Comparison of ENCODE assay signal across 23 mouse cellular contexts in genomic region chr16:22596394-22596793, GRCm38 (mm10).
DNase-seq lines count a peak whose midpoint lies in the region; ATAC-seq and TF ChIP-seq lines count a peak whose summit lies in the region.
"Had no signal": no experiment of that assay in that cellular context is flagged by ENCODE, and none has a peak within 500 bp of the region (broad histone marks: within the 10 kb centered on the region; RNA-seq: fewer than 3 reads in every experiment).

No protein-coding gene starts in this region.

- DNase-seq in cerebellum, adult 11-12 months = peak; percentile 32
- no peak for DNase-seq in cerebellum, postnatal 4 days (ENCODE audit: low spot score in 2 of 2)
- peak; percentile 17 for DNase-seq in heart, adult 11 months
- no peak for DNase-seq in heart, embryonic 10.5 days (ENCODE audit: low spot score)
- DNase-seq in ES-E14 (ENCODE audit: low read depth, low spot score) = no peak
- peak; percentile 41 for DNase-seq in brain, embryonic 14.5 days (ENCODE audit: low read depth)
- DNase-seq: adrenal gland, adult 2 months; adrenal gland, postnatal 14 days; B cell, adult 2 months; cerebellum, adult 11 months; cerebellum, adult 9-10 months; cerebellum, postnatal 36 days; gastrocnemius, postnatal 25 days; heart, adult 2 months; kidney, adult 11 months had no signal

- TF ChIP-seq CTCF in brain, embryonic 14.5 days (IDR thresholded peaks at IDR 0.05; ENCODE audit: borderline replicate concordance, extremely low read depth, insufficient read depth, insufficient read length) = no peak

- no peaks in the 10 kb centered on the region for H3K9me3 ChIP-seq in heart, embryonic 10.5 days
- no peaks in the 10 kb centered on the region for H3K9me3 ChIP-seq in ES-E14 (ENCODE audit: control insufficient read depth, insufficient read depth, low read depth, low read length)
- no peaks in the 10 kb centered on the region for H3K9me3 ChIP-seq in hindbrain, embryonic 12.5 days (replicated peaks)
- H3K9me3 ChIP-seq: forebrain, embryonic 10.5 days; forebrain, embryonic 15.5 days; hindbrain, embryonic 13.5 days; intestine, embryonic 15.5 days had no signal

- in situ Hi-C loops in ES-E14 (cut with MboI; ENCODE audit: low sequenced_read_pairs in 2 of 2, unreplicated experiment in 2 of 2) = loop anchor here in 1 of 2 experiments (25.0 kb wide), 1 partner anchor 216 kb away; the partner anchor contains the start of gene Crygs

- H3K4me2 ChIP-seq in hindbrain, embryonic 12.5 days (replicated peaks) = no peak overlapping the region
- H3K4me2 ChIP-seq: forebrain, embryonic 15.5 days; heart, embryonic 11.5 days; hindbrain, embryonic 13.5 days; intestine, embryonic 15.5 days had no signal

- H3K4me3 ChIP-seq in heart, embryonic 10.5 days = no peak overlapping the region
- no peak overlapping the region for H3K4me3 ChIP-seq in ES-E14 (ENCODE audit: insufficient read depth in 1 of 2, low read depth in 1 of 2, low read length in 2 of 2, poor library complexity in 1 of 2, severe bottlenecking in 1 of 2)
- H3K4me3 ChIP-seq in hindbrain, embryonic 12.5 days = no peak overlapping the region
- H3K4me3 ChIP-seq: forebrain, embryonic 10.5 days; forebrain, embryonic 15.5 days; heart, adult 2 months; hindbrain, embryonic 13.5 days; intestine, embryonic 15.5 days had no signal

- H3K9ac ChIP-seq in ES-E14 (ENCODE audit: insufficient read depth, low read depth, low read length, poor library complexity, severe bottlenecking) = no peak overlapping the region
- H3K9ac ChIP-seq in hindbrain, embryonic 12.5 days = no peak overlapping the region
- H3K9ac ChIP-seq: forebrain, embryonic 15.5 days; hindbrain, embryonic 13.5 days; intestine, embryonic 15.5 days had no signal

- no peak for ATAC-seq in hindbrain, embryonic 12.5 days (ENCODE audit: low FRiP score)
- ATAC-seq: forebrain, embryonic 15.5 days; hindbrain, embryonic 16.5 days; intestine, embryonic 15.5 days had no signal

- H3K27ac ChIP-seq in heart, embryonic 10.5 days = no peak overlapping the region
- H3K27ac ChIP-seq in ES-E14 (ENCODE audit: insufficient read depth, low read depth, low read length, poor library complexity, severe bottlenecking) = no peak overlapping the region
- H3K27ac ChIP-seq in hindbrain, embryonic 12.5 days = no peak overlapping the region
- H3K27ac ChIP-seq: forebrain, embryonic 10.5 days; forebrain, embryonic 15.5 days; heart, adult 2 months; hindbrain, embryonic 13.5 days; intestine, embryonic 15.5 days had no signal

- no peak for TF ChIP-seq POLR2A in brain, embryonic 14.5 days (IDR thresholded peaks at IDR 0.05; ENCODE audit: borderline replicate concordance, extremely low read depth, insufficient read depth, insufficient read length, poor library complexity, severe bottlenecking)

- H3K27me3 ChIP-seq in heart, embryonic 10.5 days (ENCODE audit: insufficient read depth, poor library complexity, severe bottlenecking) = no peaks in the 10 kb centered on the region
- no peaks in the 10 kb centered on the region for H3K27me3 ChIP-seq in hindbrain, embryonic 12.5 days
- H3K27me3 ChIP-seq: CH12.LX; forebrain, embryonic 15.5 days; hindbrain, embryonic 13.5 days; intestine, embryonic 15.5 days had no signal

- H3K36me3 ChIP-seq in heart, embryonic 10.5 days = no peaks in the 10 kb centered on the region
- H3K36me3 ChIP-seq in ES-E14 (ENCODE audit: control insufficient read depth, insufficient read depth, low read length, poor library complexity, severe bottlenecking) = no peaks in the 10 kb centered on the region
- no peaks in the 10 kb centered on the region for H3K36me3 ChIP-seq in hindbrain, embryonic 12.5 days
- H3K36me3 ChIP-seq: forebrain, embryonic 10.5 days; forebrain, embryonic 15.5 days; hindbrain, embryonic 13.5 days; intestine, embryonic 15.5 days had no signal

- 73% methylated on average over 1 of the region's 1 CpGs for WGBS in heart, embryonic 10.5 days
- 78% methylated on average over 1 of the region's 1 CpGs for WGBS in hindbrain, embryonic 12.5 days

- no peaks in the 10 kb centered on the region for H3K4me1 ChIP-seq in heart, embryonic 10.5 days
- H3K4me1 ChIP-seq in ES-E14 (ENCODE audit: control insufficient read depth in 2 of 2, insufficient read depth in 2 of 2, low read length in 2 of 2, poor library complexity in 1 of 2) = no peaks in the 10 kb centered on the region
- H3K4me1 ChIP-seq in hindbrain, embryonic 12.5 days = no peaks in the 10 kb centered on the region
- H3K4me1 ChIP-seq: forebrain, embryonic 10.5 days; forebrain, embryonic 15.5 days; hindbrain, embryonic 13.5 days; intestine, embryonic 15.5 days had no signal

TF ChIP-seq in ES-E14, 5 proteins besides CTCF, POLR2A, EP300 and RAD21:
- TF ChIP-seq ZNF384 (IDR thresholded peaks at IDR 0.05; ENCODE audit: low read depth, low read length) (peak; percentile 75), ZC3H11A (IDR thresholded peaks at IDR 0.05; ENCODE audit: borderline replicate concordance, low read depth, low read length) (no peak), HCFC1 (IDR thresholded peaks at IDR 0.05; ENCODE audit: borderline replicate concordance, insufficient read depth, low read length) (no peak)

Comparison
In these comparisons a context has a peak if more than half of its experiments do, and no peak if none do; other contexts are left out.
1. DNase-seq: peak in cerebellum, adult 11-12 months (single experiment), heart, adult 11 months (single experiment) and brain, embryonic 14.5 days (single experiment); none in cerebellum, postnatal 4 days (0 of 2), heart, embryonic 10.5 days (single experiment) and ES-E14 (single experiment).